Mouse (Mus musculus) kidney, embryonic 16.5 days (tissue): Measurements from ENCODE around the gene Nckap1. TPM values are rescaled to one million over a fixed set of nuclear protein-coding genes. Genes with fewer than 3 reads are reported as not detected.
A peak's percentile ranks its signal among the peaks of the same experiment; 100 is the strongest.

Experiments used
- ATAC-seq: fragments of 200-750 bp; cut with Nextera tagmentation; 2 replicates; pipeline ENCODE4 v1.8.0; 2017; ENCODE audit warnings: moderate TSS enrichment; ENCODE audit not compliant: low FRiP score, low TSS enrichment
- H3K27ac ChIP-seq: fragments of 300-500 bp; sonication (generic); 2 replicates; pipeline ENCODE4 v1.5.1; 2014; ENCODE audit warnings: low read length
- H3K27me3 ChIP-seq: fragments of 300-500 bp; sonication (generic); 2 replicates; pipeline ENCODE4 v1.6.1; 2014; ENCODE audit warnings: low read length, control low read depth, mixed read lengths; ENCODE audit not compliant: insufficient read depth
- H3K36me3 ChIP-seq: fragments of 300-500 bp; sonication (generic); 2 replicates; pipeline ENCODE4 v1.6.1; 2014; ENCODE audit warnings: low read length, control low read depth, mixed read lengths; ENCODE audit not compliant: insufficient read depth
- H3K4me1 ChIP-seq: fragments of 300-500 bp; sonication (generic); 2 replicates; pipeline ENCODE4 v1.6.1; 2014; ENCODE audit warnings: low read length, control low read depth, mixed read lengths; ENCODE audit not compliant: insufficient read depth
- H3K4me2 ChIP-seq: fragments of 300-500 bp; sonication (generic); replicated peaks from 2 replicates; pipeline ENCODE4 v1.6.1; 2014; ENCODE audit warnings: low read depth, low read length
- H3K4me3 ChIP-seq: fragments of 300-500 bp; sonication (generic); 2 replicates; pipeline ENCODE4 v1.5.1; 2014; ENCODE audit warnings: mild to moderate bottlenecking, low read length
- H3K9ac ChIP-seq: fragments of 300-500 bp; sonication (generic); replicated peaks from 2 replicates; pipeline ENCODE4 v1.6.1; 2014; ENCODE audit warnings: low read length
- H3K9me3 ChIP-seq: fragments of 300-500 bp; sonication (generic); 2 replicates; pipeline ENCODE4 v1.6.1; 2016; ENCODE audit warnings: low read length, control low read depth
- WGBS: fragments of 180-500 bp; shearing (Covaris S2); extraction: QIAGEN DNeasy Blood & Tissue Kit; methylation state at CpG from one replicate; pipeline ENCODE4 v1.1.7; 2014; 5-methylcytosine and 5-hydroxymethylcytosine counted together
- polyA plus RNA-seq: library from polyadenylated mRNA; unstranded; fragments of >200 nt; fragmentation: Nextera tagmentation; extraction: Ambion mirVana; gene quantifications from 2 replicates; pipeline ENCODE4 v1.2.1, GENCODE M21; 2015

Gene Nckap1
- polyA plus RNA-seq, 1 experiment from 2014 or later = 60.9 TPM

DNA sequence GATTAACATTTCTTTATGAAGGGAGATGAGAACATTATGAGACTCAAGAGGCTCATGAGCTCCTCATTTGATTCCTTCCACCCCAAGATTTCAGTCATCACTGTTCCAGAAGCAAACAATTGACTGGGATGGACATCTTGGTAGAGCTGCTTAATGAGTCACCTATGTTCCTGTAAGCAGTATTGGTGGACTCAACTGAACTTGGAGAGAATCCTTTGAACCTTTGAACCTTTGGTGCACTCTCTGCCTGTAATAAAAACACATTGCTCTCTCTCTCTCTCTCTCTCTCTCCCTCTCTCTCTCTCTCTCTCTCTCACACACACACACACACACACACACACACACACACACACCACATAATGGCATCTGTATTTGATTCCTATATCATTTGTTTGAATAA is 19.4 kb upstream of the Nckap1 start:
- H3K27ac ChIP-seq = no peak overlapping the region
- H3K9me3 ChIP-seq = no peaks in the 10 kb centered on the region
- no peak for ATAC-seq
- no peaks in the 10 kb centered on the region for H3K36me3 ChIP-seq
- H3K27me3 ChIP-seq = no peaks in the 10 kb centered on the region
- H3K4me3 ChIP-seq = no peak overlapping the region
- no peak overlapping the region for H3K4me2 ChIP-seq
- H3K4me1 ChIP-seq = no peaks in the 10 kb centered on the region
- no peak overlapping the region for H3K9ac ChIP-seq

GRCm38 (mm10) chr2:80599850-80600249 is 18.7 kb upstream of the Nckap1 start:
- 86% methylated on average over 3 of the region's 3 CpGs for WGBS
- no peaks in the 10 kb centered on the region for H3K27me3 ChIP-seq
- H3K4me2 ChIP-seq = no peak overlapping the region
- H3K4me3 ChIP-seq = no peak overlapping the region
- no peaks in the 10 kb centered on the region for H3K4me1 ChIP-seq
- no peaks in the 10 kb centered on the region for H3K36me3 ChIP-seq
- no peak overlapping the region for H3K27ac ChIP-seq
- ATAC-seq = no peak
- H3K9ac ChIP-seq = no peak overlapping the region
- H3K9me3 ChIP-seq = no peaks in the 10 kb centered on the region

- no peak for ATAC-seq
- 75% methylated on average over 5 of the region's 5 CpGs for WGBS
- H3K27ac ChIP-seq = no peak overlapping the region
Measured at GRCm38 (mm10) chr2:80596960-80597359, 15.8 kb upstream of the Nckap1 start.

DNA sequence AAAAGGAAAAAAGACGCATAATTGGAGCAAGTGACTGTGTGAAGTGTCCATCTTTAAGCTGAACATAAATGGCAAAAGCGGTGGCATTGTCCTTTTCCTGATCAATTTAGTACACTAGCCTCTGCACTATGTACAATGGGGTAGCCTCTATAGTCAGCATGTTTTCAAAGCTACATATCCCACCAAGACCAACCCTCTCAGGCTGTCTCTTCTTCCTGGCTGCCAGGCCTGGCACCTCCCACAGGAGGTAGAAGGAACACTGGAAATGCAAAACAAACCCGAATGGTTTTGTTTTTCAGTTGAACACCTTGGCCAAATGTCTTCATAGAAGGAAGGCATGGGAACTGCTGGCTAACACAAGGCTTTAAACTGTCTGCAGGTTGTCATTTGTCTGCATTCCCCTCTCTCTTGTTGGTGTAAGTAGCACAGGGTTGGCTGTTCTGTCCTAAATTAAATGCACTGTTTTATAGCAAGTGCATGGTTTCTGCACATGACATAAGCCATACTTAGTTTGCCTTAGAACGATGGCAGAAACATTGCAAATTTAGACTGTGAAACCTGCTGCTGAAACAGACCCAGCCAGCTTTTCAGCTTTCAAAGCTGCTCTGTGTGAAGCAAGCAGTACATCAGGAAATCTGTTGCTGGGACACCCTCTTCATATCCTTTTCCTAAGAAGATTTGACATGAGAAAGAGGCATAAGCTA is 13.2 kb upstream of the Nckap1 start:
- Histone ChIP-seq H3K36me3 (no peaks in the 10 kb centered on the region), H3K27me3 (no peaks in the 10 kb centered on the region), H3K9ac (no peak overlapping the region), H3K27ac (no peak overlapping the region), H3K4me2 (no peak overlapping the region), H3K4me1 (no peaks in the 10 kb centered on the region), H3K9me3 (no peaks in the 10 kb centered on the region), H3K4me3 (no peak overlapping the region)
- ATAC-seq = no peak
- WGBS = 70% methylated on average over 4 of the region's 4 CpGs

More at GRCm38 (mm10) chr2:80596960-80597359, 15.8 kb upstream of the Nckap1 start:
- Histone ChIP-seq H3K9ac (no peak overlapping the region), H3K4me1 (no peaks in the 10 kb centered on the region), H3K4me2 (no peak overlapping the region), H3K4me3 (no peak overlapping the region), H3K27me3 (no peaks in the 10 kb centered on the region), H3K9me3 (no peaks in the 10 kb centered on the region), H3K36me3 (no peaks in the 10 kb centered on the region)

GRCm38 (mm10) chr2:80582356-80582755 is 1.2 kb upstream of the Nckap1 start:
- WGBS = 87% methylated on average over 3 of the region's 3 CpGs
- Histone ChIP-seq H3K9me3 (no peaks in the 10 kb centered on the region; the same call in 1 of the 2 replicates), H3K36me3 (no peaks in the 10 kb centered on the region)

GRCm38 (mm10) chr2:80580311-80580961 is 744 bp downstream of the Nckap1 start:
- peak; percentile 76 for ATAC-seq
- Histone ChIP-seq H3K36me3 (no peaks in the 10 kb centered on the region), H3K27ac (peak overlapping the region; percentile 98), H3K9ac (peak overlapping the region; percentile 99), H3K4me2 (peak overlapping the region; percentile 70), H3K4me1 (peaks cover 12% of the 10 kb centered on the region), H3K4me3 (peak overlapping the region; percentile 94), H3K27me3 (no peaks in the 10 kb centered on the region), H3K9me3 (no peaks in the 10 kb centered on the region; the same call in 1 of the 2 replicates)
- under 1% methylated on average over 53 of the region's 65 CpGs for WGBS

More at GRCm38 (mm10) chr2:80582356-80582755, 1.2 kb upstream of the Nckap1 start:
- Histone ChIP-seq H3K9ac (no peak overlapping the region), H3K27me3 (no peaks in the 10 kb centered on the region), H3K4me2 (no peak overlapping the region), H3K27ac (no peak overlapping the region), H3K4me3 (no peak overlapping the region), H3K4me1 (peaks cover 10% of the 10 kb centered on the region)
- ATAC-seq = no peak

DNA sequence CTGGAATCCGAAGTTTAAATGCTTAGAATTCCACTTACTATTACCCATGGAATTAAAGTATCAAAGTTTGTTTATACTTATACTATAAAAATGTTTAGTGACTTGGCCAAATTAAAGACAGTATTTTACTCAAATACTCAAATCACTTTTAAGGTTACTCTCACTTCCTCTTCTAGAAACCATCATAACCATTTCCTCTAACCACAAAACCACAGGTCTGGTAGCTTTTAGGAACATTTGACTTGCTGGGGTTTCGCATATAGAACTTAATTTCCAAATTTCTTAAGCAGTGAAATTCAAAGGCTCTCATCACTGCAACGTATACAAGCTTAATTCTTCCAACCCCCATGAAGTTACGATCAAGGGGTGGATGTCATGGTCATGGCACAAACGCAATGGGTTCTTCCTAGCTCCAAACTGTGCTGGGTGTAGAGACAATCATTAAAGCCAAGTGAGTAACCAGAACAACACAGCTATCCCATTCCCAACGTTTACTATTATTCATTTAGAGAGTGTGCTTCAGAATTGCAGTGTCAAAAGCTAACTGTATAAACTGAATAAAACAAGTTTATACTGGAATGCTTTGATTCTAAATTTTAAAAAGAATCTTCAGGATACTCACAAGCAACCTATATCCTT is 1.8 kb downstream of the Nckap1 start:
- peaks cover 12% of the 10 kb centered on the region for H3K4me1 ChIP-seq
- 29% methylated on average over 6 of the region's 6 CpGs for WGBS
- H3K4me3 ChIP-seq = peak overlapping the region; percentile 37
- no peaks in the 10 kb centered on the region for H3K36me3 ChIP-seq
- 0 out of 2 replicates have a peak overlapping the region, but pooled peaks have one; percentile 35 for H3K9ac ChIP-seq
- H3K27ac ChIP-seq = no peak overlapping the region; the same call in 1 of the 2 replicates
- ATAC-seq = no peak
- peak overlapping the region; percentile 70 for H3K4me2 ChIP-seq
- H3K9me3 ChIP-seq = no peaks in the 10 kb centered on the region; the same call in 1 of the 2 replicates
- H3K27me3 ChIP-seq = no peaks in the 10 kb centered on the region

DNA sequence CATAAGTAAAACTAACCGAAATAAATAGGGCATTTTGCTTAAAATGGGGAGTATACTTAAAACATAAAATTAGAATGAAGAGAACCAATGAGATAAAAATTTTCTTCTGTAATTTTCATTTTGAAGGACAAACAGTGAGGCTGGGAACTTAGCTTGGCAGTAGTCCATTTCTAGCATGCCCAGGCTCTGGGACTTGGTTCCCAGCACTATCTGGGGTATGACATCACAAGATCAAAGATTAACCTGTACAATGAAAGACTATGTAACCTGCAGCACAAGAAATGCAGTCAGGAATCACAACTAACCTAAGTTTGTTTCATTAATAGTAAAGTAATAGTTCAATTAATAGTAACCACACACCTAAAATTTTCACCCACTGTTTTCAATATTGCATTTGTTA is 3.9 kb downstream of the Nckap1 start:
- 91% methylated on average over 1 of the region's 1 CpGs for WGBS

DNA sequence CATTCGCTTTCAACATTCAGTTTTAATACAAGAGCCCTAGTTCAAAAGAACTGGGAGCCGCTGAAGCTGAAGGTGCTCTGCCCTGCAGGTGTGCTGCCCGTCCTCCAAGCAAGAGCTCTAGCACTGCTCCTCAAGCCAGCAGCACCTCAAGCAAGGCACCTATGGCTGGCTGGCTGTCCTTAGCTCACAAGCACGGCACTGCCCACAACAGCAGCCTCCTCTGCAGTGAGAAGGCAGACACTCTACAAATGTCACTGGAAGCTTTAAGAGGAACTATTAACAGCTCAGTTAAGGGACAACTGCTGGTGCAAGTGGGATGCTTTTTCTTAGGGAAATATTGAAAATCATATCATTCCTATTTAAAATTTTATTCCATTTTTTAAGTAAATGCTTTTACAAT is 10.5 kb downstream of the Nckap1 start:
- Histone ChIP-seq H3K4me3 (no peak overlapping the region), H3K27me3 (no peaks in the 10 kb centered on the region), H3K9me3 (no peaks in the 10 kb centered on the region), H3K9ac (no peak overlapping the region), H3K36me3 (no peaks in the 10 kb centered on the region), H3K4me2 (no peak overlapping the region), H3K4me1 (no peaks in the 10 kb centered on the region), H3K27ac (no peak overlapping the region)
- WGBS = 64% methylated on average over 4 of the region's 4 CpGs
- no peak for ATAC-seq

More for the DNA sequence above, 3.9 kb downstream of the Nckap1 start:
- Histone ChIP-seq H3K4me1 (peaks cover 12% of the 10 kb centered on the region), H3K4me2 (no peak overlapping the region), H3K4me3 (no peak overlapping the region), H3K9me3 (no peaks in the 10 kb centered on the region), H3K27ac (no peak overlapping the region), H3K27me3 (no peaks in the 10 kb centered on the region), H3K36me3 (no peaks in the 10 kb centered on the region), H3K9ac (no peak overlapping the region)
- no peak for ATAC-seq

- Histone ChIP-seq H3K9ac (no peak overlapping the region), H3K4me3 (no peak overlapping the region), H3K27ac (no peak overlapping the region), H3K36me3 (no peaks in the 10 kb centered on the region), H3K4me1 (no peaks in the 10 kb centered on the region), H3K9me3 (no peaks in the 10 kb centered on the region), H3K4me2 (no peak overlapping the region), H3K27me3 (no peaks in the 10 kb centered on the region)
- ATAC-seq = no peak
- WGBS = 84% methylated on average over 4 of the region's 4 CpGs
Measured at GRCm38 (mm10) chr2:80567411-80567810, 13.8 kb downstream of the Nckap1 start.
